Mouse (Mus musculus) forelimb bud, embryonic 11.5 days (tissue): ENCODE results near the gene Zfp503.

Experiments
- DNase-seq: peaks from one replicate; pipeline ENCODE4 v3.0.0-alpha.2; 2012; ENCODE audit warnings: low read depth, low spot score

Zfp503 gene

DNA sequence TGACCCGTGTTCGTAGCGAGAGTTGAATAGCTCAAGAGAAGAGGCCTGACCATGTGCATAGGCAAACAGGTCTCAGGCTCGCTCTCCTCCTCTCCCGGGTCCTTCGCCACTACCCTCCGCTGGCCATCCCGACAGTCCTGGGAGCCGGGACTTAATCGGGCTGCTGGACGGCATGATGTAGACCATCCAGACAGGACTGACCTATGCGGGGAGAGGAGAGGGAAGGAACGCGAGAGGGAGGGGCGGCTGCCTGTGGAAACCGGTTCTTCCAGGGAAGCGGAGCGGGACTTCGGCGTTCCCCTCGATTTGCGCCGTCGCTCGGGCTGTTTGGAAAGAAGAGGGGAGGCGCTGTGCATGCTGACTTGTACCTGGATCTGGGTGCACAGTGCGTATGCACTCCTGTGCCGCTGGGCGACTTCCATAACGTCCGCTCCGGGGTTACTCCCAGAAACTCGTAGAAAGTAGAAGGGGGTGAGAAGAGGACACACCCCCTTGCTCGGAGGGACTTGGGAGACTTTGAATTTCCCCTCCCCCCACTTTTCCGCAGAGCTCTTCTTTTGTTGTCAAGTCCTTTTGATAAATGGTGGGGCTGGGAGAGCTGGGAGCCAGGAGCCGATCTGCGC lies at the start of gene Zfp503:
Gene Zfp503 (minus strand): TSS at position 311 of the 623 bp plus-strand sequence.
- peak; percentile 75 for DNase-seq

DNA sequence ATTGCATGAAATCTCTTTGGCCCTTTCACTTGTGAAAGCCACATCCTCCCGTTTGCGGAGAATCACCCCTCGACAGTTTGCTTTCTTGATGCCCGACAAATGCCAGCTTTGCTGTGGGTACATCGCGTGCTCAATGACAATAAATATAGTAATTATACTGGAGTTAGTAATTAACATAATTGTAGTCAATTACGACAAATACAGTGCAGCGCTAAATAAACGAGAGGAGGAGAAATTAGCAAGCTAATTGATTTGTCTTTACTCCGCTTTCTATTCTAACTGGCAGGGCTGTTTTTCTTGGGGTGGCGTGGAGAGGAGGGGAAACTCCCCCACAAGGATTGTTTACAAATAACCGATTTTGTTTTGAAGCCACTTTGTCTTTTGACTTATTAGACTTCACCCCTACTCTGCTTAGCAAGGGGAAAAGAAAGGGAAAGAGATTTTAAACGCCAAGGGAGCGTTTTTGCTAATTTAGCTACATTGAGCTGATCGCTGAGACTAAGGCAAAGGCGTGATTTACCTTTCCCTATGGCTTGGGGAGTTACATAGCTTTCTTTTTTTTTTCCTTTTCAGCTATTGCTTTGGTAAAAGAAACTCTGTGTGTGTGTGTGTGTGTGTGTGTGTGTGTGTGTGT lies 48.2 kb upstream of the Zfp503 start:
- no peak for DNase-seq

- DNase-seq: no peak
Observed at GRCm38 (mm10) chr14:22036802-22037497, 47.5 kb upstream of the Zfp503 start.

- no peak for DNase-seq
Observed at GRCm38 (mm10) chr14:22036338-22036737, 46.9 kb upstream of the Zfp503 start.

GRCm38 (mm10) chr14:22035900-22036299 lies 46.5 kb upstream of the Zfp503 start:
- no peak for DNase-seq

DNA sequence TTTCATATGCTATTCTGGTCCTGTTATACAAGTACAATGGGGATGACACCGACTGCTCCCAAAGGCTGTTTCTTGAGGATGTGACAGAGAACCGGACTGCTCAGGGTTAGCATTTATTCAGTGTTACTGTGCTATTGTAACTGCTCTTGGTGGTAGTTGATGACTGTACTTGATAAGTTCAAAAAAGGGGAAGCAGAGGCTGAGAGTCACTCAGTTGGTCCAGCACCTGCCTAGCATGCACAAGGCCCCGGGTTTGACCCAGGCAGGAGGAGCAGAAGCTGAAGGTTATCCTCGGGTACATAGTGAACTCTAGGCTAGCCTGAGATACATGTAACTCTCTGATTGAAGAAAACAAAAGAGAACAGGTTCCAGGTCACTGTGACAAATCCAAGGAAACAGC lies 34.1 kb upstream of the Zfp503 start:
- no peak for DNase-seq

DNA sequence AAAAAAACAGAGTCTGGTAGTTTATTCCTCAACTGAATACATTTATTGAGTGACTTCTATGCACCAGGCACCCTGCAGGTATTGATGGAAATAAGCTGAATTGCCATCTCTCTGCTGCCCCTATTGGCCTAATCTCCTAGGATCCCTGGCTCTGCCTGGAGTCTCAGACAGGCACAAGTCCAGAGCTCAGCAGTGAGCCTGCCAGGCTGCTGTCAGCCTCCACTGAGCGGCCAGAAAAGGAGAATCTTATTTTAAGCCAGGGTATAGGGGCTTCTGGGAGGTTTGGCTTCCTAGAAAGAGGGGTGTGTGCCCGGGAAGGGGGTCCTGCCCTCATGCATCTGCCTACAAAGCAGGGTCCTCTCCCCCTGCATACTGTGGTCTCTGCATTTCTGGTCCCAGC lies 31.5 kb upstream of the Zfp503 start:
- DNase-seq: peak; percentile 32

GRCm38 (mm10) chr14:22019949-22020845 lies 30.8 kb upstream of the Zfp503 start:
- no peak for DNase-seq

- DNase-seq: no peak
Observed at GRCm38 (mm10) chr14:22019252-22019948, 30.0 kb upstream of the Zfp503 start, which contains the start of gene Lrmda. TSS of gene Lrmda (plus strand) at chr14:22019712.

DNA sequence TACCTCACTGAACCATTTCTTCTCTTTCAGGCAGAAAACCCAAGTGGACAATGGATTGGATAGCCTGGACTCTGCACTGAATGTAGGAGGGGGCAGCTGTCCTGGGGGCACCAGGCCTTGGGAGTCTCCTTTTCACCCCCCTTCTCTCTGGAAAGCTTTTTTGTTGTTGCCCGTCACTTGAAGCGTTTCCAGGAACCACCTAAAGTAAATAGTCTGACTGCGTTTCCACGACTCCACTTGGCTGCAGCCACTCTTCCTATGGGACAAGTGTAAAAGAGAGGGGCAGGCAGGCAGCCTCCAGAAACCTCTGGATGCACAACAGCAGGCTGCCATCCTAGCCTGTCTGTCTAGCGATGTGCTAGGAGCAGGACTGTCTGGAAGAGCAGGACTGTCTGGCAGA lies 27.6 kb upstream of the Zfp503 start:
- DNase-seq: no peak

DNA sequence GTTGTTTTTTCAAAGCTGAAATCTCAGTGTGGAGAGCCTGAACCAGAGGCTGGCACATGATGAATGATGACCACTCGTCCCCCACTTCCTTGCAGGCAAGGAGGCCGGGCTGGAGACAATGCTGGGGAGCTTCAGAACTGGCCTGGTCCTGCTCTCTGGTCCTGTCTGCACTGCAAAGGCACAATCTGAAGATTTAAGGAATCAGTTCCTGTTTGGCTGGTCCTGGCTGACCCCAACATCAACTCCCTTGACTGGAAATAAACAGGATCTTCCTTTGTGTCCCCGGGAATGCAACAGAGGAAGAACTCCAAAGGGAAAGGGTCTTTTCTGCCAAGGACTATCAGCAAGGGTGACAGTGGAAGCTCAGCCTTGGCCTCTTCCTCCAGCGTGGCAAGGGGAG lies 25.4 kb upstream of the Zfp503 start:
- no peak for DNase-seq

GRCm38 (mm10) chr14:22014315-22014714 lies 24.9 kb upstream of the Zfp503 start:
- no peak for DNase-seq

DNA sequence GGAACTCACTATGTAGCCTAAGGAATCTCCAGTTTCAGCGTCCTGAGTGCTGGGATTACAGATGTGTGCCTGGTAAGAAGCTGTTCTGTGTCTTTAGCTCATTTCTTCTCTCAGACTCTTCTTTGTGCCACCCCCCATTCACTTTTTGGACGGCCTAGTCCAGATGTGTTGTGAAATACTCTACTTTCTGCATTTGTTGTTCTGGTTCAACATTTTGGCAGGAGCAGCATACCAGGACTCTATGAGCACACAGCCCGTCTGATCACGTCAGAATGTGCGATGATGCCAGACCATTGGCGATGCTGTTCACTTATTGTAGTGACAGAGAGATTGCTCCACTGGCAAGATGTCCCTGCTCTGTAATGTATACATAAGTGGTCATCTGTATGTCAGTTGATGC lies 17.6 kb upstream of the Zfp503 start:
- DNase-seq: no peak

DNA sequence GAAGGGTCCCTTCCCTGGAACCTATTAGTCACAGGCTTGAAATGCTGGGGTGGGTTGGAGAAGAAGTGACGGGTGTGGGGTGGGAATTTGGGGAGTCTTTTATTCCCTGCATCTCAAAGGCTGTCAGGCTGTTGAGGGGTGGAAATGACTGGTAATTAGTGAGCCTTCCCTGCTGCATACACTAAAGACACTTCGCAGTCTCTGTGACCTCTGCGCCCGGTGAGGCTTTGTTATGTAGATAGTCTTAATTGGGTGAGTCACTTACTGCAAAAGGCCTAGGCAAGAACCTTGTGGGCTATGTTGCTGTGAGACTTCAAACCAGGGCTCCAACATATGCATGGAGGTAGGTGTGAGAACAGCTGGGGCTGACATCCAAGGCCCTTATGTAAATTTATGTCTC lies 15.5 kb upstream of the Zfp503 start:
- no peak for DNase-seq

- no peak for DNase-seq
Observed at GRCm38 (mm10) chr14:22003631-22004030, 14.2 kb upstream of the Zfp503 start.

DNA sequence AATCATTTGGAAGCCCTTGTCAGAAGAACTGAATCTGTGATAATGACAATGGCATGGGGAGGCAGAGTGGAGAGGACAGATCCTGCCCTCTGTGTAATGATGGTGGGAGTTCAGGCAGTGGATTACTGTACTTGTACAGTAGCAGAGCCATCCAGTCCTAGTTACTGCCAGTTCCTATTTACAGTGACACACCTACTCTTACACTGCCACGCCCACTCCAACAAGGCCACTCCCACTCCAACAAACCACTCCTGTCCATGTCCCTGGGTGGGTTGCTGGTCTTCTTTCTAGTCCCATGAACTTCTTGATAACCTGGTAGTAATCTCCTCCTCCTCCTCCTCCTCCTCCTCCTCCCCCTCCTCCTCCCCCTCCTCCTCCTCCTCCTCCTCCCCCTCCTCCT lies 13.8 kb upstream of the Zfp503 start:
- DNase-seq: no peak

GRCm38 (mm10) chr14:21999588-21999987 lies 10.2 kb upstream of the Zfp503 start:
- DNase-seq: no peak

GRCm38 (mm10) chr14:21995031-21995754 lies 5.8 kb upstream of the Zfp503 start:
- DNase-seq: peak; percentile 56

DNA sequence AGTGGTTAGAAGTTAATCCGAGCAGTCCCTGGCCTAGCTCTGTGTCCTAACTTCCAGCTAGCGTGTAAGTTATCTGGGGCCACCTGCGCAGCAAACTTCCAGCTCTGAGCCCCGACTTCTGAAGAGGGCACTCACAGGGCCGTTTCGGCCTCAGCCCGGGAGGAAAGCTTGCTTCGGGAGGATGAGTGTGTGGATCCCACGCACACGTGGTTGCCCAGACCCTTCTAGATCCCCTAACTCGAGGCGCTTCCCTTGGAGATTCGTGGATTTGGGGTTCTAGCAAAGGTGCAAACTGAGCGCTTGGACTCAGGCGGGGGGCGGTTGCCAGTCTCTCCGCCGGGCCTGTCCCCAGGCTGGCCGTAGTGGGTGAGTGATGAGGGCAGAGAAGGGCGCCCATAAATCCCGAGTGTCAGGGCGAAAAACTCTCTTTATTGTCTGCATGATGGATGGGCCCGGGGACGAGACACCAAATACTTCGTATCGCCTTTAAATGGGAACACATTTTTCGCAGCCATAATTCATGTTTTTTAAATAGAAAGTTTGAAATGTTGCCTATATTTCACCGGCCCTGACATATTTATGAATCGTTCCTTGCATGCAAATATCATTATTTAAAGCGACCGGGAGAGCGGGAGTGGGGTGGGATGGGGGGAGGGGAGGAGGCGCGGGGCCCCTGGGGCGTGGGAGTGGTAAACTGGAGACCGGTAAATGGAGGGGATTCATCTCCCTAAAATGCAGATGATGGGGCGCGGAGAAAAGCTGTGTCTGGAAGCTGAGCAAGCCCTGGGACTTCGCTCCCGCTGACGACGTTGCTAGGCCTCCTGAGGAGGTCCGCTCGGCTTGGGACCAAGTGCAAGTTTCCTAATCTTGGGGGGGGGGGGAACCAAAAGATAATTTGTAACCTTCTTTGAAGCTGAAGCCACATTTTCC lies 4.9 kb upstream of the Zfp503 start:
- peak; percentile 50 for DNase-seq
